Mouse (Mus musculus) G1E (cell line): Measurements from ENCODE around the gene Nme9.

Source experiments
- CTCF ChIP-seq: IDR thresholded peaks from 2 replicates; pipeline ENCODE4 v1.5.1; 2012; ENCODE audit warnings: low read depth, low read length, inconsistent platforms, mixed read lengths
- GATA1 ChIP-seq: IDR thresholded peaks from 2 replicates; pipeline ENCODE4 v1.6.1; 2012; ENCODE audit warnings: borderline replicate concordance, low read length, inconsistent platforms, mixed read lengths
- POLR2AphosphoS5 ChIP-seq: IDR thresholded peaks from 2 replicates; pipeline ENCODE4 v1.6.1; 2012; ENCODE audit warnings: low read depth, low read length, inconsistent platforms; ENCODE audit not compliant: insufficient replicate concordance
- TAL1 ChIP-seq: conservative IDR thresholded peaks from 2 replicates; pipeline ENCODE4 v1.6.1; 2012; ENCODE audit warnings: low read depth, low read length, inconsistent platforms, mixed read lengths

GRCm38 (mm10) chr9:99447323-99447722, 4.0 kb upstream of the Nme9 start:
- TF ChIP-seq GATA1, result no peak
- TF ChIP-seq CTCF, result no peak
- TF ChIP-seq TAL1, result no peak
- TF ChIP-seq POLR2AphosphoS5, result no peak
